Mouse (Mus musculus) hindbrain, embryonic 15.5 days (tissue): ENCODE results near the gene Slco1a6. TPM values are rescaled to one million over a fixed set of nuclear protein-coding genes. Genes with fewer than 3 reads are reported as not detected.

Experiments
- polyA plus RNA-seq: library from polyadenylated mRNA; unstranded; fragments of >200 nt; fragmentation: Nextera tagmentation; extraction: Ambion mirVana; gene quantifications from 2 replicates; pipeline ENCODE4 v1.2.1, GENCODE M21; 2015

Slco1a6 gene
- polyA plus RNA-seq, 1 experiment from 2014 or later: 0.41 TPM

Other genes starting within 250 kb of the Slco1a6 start
- not detected in 2 replicates for gene Gm6614, start 197.1 kb downstream of the Slco1a6 start, polyA plus RNA-seq
- 0.52 TPM in 1 of 2 replicates, not detected in the other for gene Iapp, start 89.9 kb upstream of the Slco1a6 start, polyA plus RNA-seq
- 0.40 and 0.50 TPM in 2 replicates for gene Slco1a5, start 114.5 kb upstream of the Slco1a6 start, polyA plus RNA-seq
- 17.8 and 18.4 TPM in 2 replicates for gene Pyroxd1, start 137.1 kb upstream of the Slco1a6 start, polyA plus RNA-seq
- 22.2 and 23.9 TPM in 2 replicates for gene Recql, start 178.6 kb upstream of the Slco1a6 start, polyA plus RNA-seq
- gene Golt1b, start 178.7 kb upstream of the Slco1a6 start, polyA plus RNA-seq: 71.4 and 77.5 TPM in 2 replicates
- 3.0 and 4.7 TPM in 2 replicates for gene Spx, start 204.9 kb upstream of the Slco1a6 start, polyA plus RNA-seq